Mouse (Mus musculus) midbrain, embryonic 13.5 days (tissue): Measurements from ENCODE around the gene Hspbp1. TPM values are rescaled to one million over a fixed set of nuclear protein-coding genes. Genes with fewer than 3 reads are reported as not detected.
A peak's percentile ranks its signal among the peaks of the same experiment; 100 is the strongest.

ENCODE experiments used
- ATAC-seq: fragments of 200-750 bp; cut with Nextera tagmentation; 2 replicates; pipeline ENCODE4 v1.8.0; 2017; ENCODE audit warnings: mild to moderate bottlenecking, moderate TSS enrichment, moderate library complexity
- H3K27ac ChIP-seq: fragments of 300-500 bp; sonication (generic); 2 replicates; pipeline ENCODE4 v1.5.1; 2015; ENCODE audit warnings: inconsistent platforms, mild to moderate bottlenecking, moderate library complexity
- H3K27me3 ChIP-seq: fragments of 300-500 bp; sonication (generic); 2 replicates; pipeline ENCODE4 v1.6.1; 2015; ENCODE audit warnings: mild to moderate bottlenecking, inconsistent platforms
- H3K36me3 ChIP-seq: fragments of 300-500 bp; sonication (generic); 2 replicates; pipeline ENCODE4 v1.6.1; 2015; ENCODE audit warnings: mild to moderate bottlenecking, inconsistent platforms
- H3K4me1 ChIP-seq: fragments of 300-500 bp; sonication (generic); replicated peaks from 2 replicates; pipeline ENCODE4 v1.6.1; 2015; ENCODE audit warnings: inconsistent platforms
- H3K4me2 ChIP-seq: fragments of 300-500 bp; sonication (generic); replicated peaks from 2 replicates; pipeline ENCODE4 v1.6.1; 2015; ENCODE audit warnings: moderate library complexity, mild to moderate bottlenecking, inconsistent platforms
- H3K4me3 ChIP-seq: fragments of 300-500 bp; sonication (generic); replicated peaks from 2 replicates; pipeline ENCODE4 v1.5.1; 2015; ENCODE audit warnings: mild to moderate bottlenecking, inconsistent platforms
- H3K9ac ChIP-seq: fragments of 300-500 bp; sonication (generic); replicated peaks from 2 replicates; pipeline ENCODE4 v1.6.1; 2015; ENCODE audit warnings: mild to moderate bottlenecking, inconsistent platforms
- H3K9me3 ChIP-seq: fragments of 300-500 bp; sonication (generic); 2 replicates; pipeline ENCODE4 v1.6.1; 2016; ENCODE audit warnings: mild to moderate bottlenecking, inconsistent platforms
- WGBS: fragments of 180-500 bp; shearing (Covaris S2); methylation state at CpG from one replicate; pipeline ENCODE4 v1.1.7; 2015; 5-methylcytosine and 5-hydroxymethylcytosine counted together
- polyA plus RNA-seq: library from polyadenylated mRNA; unstranded; fragments of >200 nt; fragmentation: Nextera tagmentation; extraction: Ambion mirVana; gene quantifications from 2 replicates; pipeline ENCODE4 v1.2.1, GENCODE M21; 2015

Gene Hspbp1
- polyA plus RNA-seq, 1 experiment from 2014 or later, result 122 TPM

DNA sequence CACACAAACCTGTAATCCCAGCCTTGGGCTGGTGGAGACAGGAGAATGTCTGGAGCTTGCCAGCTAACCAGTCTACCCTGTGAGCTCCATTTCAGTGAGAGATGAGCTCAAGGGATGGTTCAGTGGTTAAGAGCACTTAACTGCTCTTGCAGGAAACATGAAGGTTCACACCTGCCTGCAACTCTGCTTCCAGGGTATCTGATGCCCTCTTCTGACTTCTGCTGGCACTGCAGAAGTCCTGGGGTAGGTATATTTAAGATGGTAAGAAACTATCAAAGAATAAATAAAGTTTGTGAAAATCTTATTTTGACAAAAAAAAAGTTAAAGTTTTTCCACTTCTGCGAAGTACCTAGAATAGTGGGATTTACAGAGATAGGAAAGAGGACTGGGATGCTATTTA, 60.5 kb downstream of the Hspbp1 start:
- no peak overlapping the region for H3K9ac ChIP-seq
- H3K4me1 ChIP-seq, result 0 out of 2 replicates have a peak, but pooled peaks cover 2% of the 10 kb centered on the region
- H3K27ac ChIP-seq, result no peak overlapping the region
- WGBS, result 53% methylated on average over 1 of the region's 1 CpGs
- ATAC-seq, result peak; percentile 28; the same call in 1 of the 2 replicates
- no peaks in the 10 kb centered on the region for H3K27me3 ChIP-seq
- H3K9me3 ChIP-seq, result no peaks in the 10 kb centered on the region
- no peak overlapping the region for H3K4me2 ChIP-seq
- no peak overlapping the region for H3K4me3 ChIP-seq
- peaks cover 15% of the 10 kb centered on the region for H3K36me3 ChIP-seq

DNA sequence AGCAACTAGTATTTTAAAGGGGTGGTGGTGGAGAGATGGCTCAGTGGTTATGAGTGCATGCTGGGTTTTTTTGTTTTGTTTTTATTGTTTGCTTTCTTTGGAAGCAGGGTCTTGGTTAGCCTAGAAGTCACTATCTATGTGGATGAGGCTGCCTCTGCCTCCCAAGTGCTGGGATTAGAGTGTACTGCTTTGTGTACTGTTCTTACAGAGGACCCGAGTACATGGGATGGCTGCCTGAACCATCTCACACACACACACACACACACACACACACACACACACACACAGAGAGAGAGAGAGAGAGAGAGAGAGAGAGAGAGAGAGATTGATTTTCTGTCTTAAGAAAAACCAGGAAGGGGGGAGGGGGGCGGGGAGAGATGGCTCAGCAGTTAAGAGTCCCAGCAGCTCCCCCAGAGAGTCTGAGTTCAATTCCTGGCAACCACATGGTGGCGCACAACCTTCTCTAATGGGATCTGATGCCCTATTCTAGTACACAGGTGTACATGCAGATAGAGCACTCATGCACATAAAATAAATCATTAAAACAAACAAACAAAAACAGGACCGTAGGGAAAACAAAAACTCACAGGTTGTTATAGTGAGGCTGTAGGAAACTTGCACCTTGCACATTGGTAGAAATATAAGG, 61.2 kb downstream of the Hspbp1 start:
- Histone ChIP-seq H3K27me3 (no peaks in the 10 kb centered on the region), H3K9ac (no peak overlapping the region), H3K9me3 (no peaks in the 10 kb centered on the region), H3K4me2 (no peak overlapping the region), H3K36me3 (peaks cover 9% of the 10 kb centered on the region), H3K27ac (no peak overlapping the region), H3K4me3 (no peak overlapping the region), H3K4me1 (0 out of 2 replicates have a peak, but pooled peaks cover 2% of the 10 kb centered on the region)
- ATAC-seq, result peak; percentile 68
- 30% methylated on average over 4 of the region's 4 CpGs for WGBS

DNA sequence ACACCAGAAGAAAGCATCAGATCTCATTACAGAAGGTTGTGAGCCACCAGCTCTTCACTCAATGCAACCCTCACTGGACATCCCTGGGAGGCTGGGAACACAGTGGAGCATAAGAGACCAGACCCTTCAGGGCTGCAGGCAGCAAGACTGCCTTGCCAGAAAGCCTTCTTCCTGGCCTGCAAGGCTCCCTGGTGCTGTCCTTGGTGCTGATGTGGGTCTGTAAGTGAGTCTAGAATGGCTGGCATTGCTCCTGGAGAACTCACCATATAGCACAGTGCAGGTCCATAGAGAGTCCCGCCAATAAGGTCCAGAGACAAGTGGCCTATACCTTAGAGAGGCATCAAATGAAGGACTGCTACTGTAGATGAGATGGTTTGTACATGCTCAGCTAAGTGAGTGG, 64.9 kb downstream of the Hspbp1 start:
- Histone ChIP-seq H3K4me3 (no peak overlapping the region), H3K4me1 (0 out of 2 replicates have a peak, but pooled peaks cover 2% of the 10 kb centered on the region), H3K27me3 (no peaks in the 10 kb centered on the region), H3K27ac (no peak overlapping the region), H3K36me3 (no peaks in the 10 kb centered on the region), H3K9me3 (no peaks in the 10 kb centered on the region), H3K9ac (no peak overlapping the region), H3K4me2 (no peak overlapping the region)
- 25% methylated on average over 1 of the region's 1 CpGs for WGBS
- no peak for ATAC-seq

DNA sequence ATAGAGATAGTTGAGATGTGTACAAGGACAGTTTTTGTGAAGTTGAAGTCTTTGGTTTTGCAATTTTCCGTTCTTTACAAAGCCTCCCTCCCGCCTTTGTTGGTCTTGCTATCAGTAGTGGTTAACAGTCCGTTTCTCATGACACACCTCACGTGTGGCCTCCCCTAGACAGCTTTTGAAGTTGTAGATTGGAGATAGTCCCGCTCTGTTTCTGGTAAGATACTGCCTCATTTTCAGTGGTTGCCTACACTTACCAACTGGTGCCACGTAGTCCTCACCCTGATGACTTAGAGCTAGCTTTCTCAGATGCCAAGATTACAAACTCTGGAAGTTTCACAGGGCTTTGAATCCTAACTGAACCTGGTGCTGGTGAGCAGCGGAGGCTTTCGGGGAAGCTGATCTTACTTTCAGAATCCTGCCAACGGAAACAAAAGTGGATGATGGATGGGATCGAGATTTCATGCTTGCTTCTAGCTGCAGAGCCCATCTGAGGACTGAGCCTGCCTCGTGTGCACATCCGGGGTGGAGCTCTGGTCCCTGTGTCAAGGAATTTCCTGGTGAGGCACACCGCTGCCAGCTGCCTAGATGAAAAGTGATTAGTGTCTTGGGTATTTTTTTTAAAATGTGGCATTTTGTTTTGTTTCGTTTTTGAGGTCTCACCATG, 71.0 kb downstream of the Hspbp1 start:
- no peaks in the 10 kb centered on the region for H3K4me1 ChIP-seq
- no peaks in the 10 kb centered on the region for H3K36me3 ChIP-seq
- no peaks in the 10 kb centered on the region for H3K9me3 ChIP-seq
- H3K4me2 ChIP-seq, result no peak overlapping the region
- H3K27me3 ChIP-seq, result no peaks in the 10 kb centered on the region
- H3K4me3 ChIP-seq, result no peak overlapping the region
- no peak overlapping the region for H3K9ac ChIP-seq
- H3K27ac ChIP-seq, result no peak overlapping the region
- 84% methylated on average over 14 of the region's 14 CpGs for WGBS
- ATAC-seq, result no peak

DNA sequence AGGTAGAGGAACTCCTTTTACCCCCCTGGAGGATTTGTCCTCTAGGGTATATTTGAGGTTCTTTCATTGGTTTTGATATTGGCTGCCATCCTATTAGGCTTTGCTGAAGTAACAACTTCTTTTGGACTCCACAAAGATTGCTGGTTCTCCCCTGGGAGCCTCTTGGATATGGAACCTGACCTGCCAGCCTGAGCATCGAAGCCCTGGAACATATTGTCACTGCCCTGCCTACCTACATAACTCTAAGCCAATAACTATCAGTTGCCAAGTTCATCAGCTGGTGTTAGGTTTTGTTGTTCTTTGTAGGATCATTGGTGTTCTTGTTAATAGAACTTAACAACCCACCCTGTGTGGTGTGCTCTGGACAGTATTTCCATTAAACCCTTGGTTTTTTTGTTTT, 71.9 kb downstream of the Hspbp1 start:
- Histone ChIP-seq H3K27ac (no peak overlapping the region), H3K4me3 (no peak overlapping the region), H3K9ac (no peak overlapping the region), H3K36me3 (no peaks in the 10 kb centered on the region), H3K27me3 (no peaks in the 10 kb centered on the region), H3K4me1 (no peaks in the 10 kb centered on the region), H3K4me2 (no peak overlapping the region), H3K9me3 (no peaks in the 10 kb centered on the region)
- 78% methylated on average over 1 of the region's 1 CpGs for WGBS
- no peak for ATAC-seq

DNA sequence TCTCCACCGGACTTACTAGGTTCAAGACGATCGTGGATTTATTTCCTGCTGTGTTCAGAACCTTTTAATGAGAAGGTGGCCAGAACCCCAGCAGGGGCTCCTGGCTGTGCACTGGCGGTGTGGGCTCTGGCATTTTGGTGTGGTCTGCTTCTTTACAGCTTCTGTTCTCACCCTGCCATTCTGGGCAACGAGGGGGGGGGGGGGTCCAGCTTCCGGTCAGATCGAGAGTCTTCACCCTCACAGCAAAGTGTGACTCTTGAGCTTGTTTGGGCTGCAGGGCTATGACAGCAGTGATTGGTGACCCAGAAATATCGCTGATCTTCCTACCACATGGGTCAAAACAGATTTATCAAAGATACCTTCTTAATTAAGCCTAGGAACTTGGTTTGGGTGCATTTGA, 72.5 kb downstream of the Hspbp1 start:
- WGBS, result 63% methylated on average over 8 of the region's 8 CpGs
- no peak for ATAC-seq
- Histone ChIP-seq H3K27me3 (no peaks in the 10 kb centered on the region), H3K36me3 (no peaks in the 10 kb centered on the region), H3K9me3 (no peaks in the 10 kb centered on the region), H3K4me1 (no peaks in the 10 kb centered on the region), H3K4me3 (no peak overlapping the region), H3K27ac (no peak overlapping the region), H3K9ac (no peak overlapping the region), H3K4me2 (no peak overlapping the region)

DNA sequence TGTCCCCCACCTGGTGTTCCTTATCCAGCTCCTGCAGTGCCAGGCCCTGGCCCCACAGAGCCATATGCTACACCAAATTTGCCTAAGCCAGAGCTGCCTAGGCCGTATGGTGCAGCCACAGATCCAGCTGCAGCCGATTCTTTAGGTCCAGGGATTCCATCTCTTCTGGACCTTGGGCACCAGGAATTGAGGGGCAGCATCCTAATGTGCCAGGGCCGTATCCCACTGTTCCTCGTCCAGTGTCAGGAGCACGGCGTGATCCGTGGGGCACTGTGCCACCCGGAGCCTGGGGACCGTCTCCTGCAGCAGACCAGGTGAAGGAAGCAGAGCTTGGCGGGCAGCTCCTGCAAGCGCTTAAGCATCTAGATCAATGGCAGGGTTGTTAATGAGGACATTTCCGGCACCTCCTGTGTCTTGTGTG, 72.9 kb downstream of the Hspbp1 start:
- Histone ChIP-seq H3K4me2 (no peak overlapping the region), H3K9me3 (no peaks in the 10 kb centered on the region), H3K36me3 (no peaks in the 10 kb centered on the region), H3K4me1 (no peaks in the 10 kb centered on the region), H3K27me3 (no peaks in the 10 kb centered on the region), H3K27ac (no peak overlapping the region), H3K4me3 (no peak overlapping the region), H3K9ac (no peak overlapping the region)
- 86% methylated on average over 12 of the region's 12 CpGs for WGBS
- no peak for ATAC-seq

DNA sequence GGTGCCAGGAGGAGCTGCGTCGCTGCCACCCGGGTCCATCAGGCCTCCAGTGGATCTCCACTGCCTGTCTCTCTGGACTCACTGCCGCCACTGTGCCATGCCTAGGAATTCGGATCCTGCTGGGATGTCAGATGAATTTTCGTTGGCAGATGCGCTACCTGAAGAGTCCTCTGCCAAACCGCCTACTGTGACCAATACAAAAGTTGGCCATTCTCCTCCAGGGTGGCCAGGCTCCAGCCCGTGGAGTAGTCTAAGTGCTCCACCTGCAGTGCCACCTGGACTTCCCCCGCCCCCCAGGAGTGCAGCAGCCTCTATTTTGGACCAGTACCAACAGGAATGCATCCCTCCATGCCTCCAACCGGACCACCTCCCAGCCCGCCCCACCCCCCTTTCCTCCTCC, 73.4 kb downstream of the Hspbp1 start:
- Histone ChIP-seq H3K4me1 (no peaks in the 10 kb centered on the region), H3K4me2 (no peak overlapping the region), H3K9ac (no peak overlapping the region), H3K4me3 (no peak overlapping the region), H3K9me3 (no peaks in the 10 kb centered on the region), H3K36me3 (no peaks in the 10 kb centered on the region), H3K27me3 (no peaks in the 10 kb centered on the region), H3K27ac (no peak overlapping the region)
- no peak for ATAC-seq
- 82% methylated on average over 12 of the region's 12 CpGs for WGBS

Other genes starting within 250 kb of the Hspbp1 start
- gene Rdh13, start 239.4 kb downstream of the Hspbp1 start, polyA plus RNA-seq, result 37.9 and 41.6 TPM in 2 replicates
- gene Eps8l1, start 224.4 kb downstream of the Hspbp1 start, polyA plus RNA-seq, result 5.5 and 8.2 TPM in 2 replicates
- gene Ppp1r12c, start 183.4 kb downstream of the Hspbp1 start, polyA plus RNA-seq, result 34.9 and 51.9 TPM in 2 replicates
- gene Tnnt1, start 168.7 kb downstream of the Hspbp1 start, polyA plus RNA-seq, result 5.4 and 6.3 TPM in 2 replicates
- 1.4 and 2.3 TPM in 2 replicates for gene Tnni3, start 160.8 kb downstream of the Hspbp1 start, polyA plus RNA-seq
- gene Dnaaf3, start 152.6 kb downstream of the Hspbp1 start, polyA plus RNA-seq, result 1.5 and 2.3 TPM in 2 replicates
- gene Syt5, start 137.5 kb downstream of the Hspbp1 start, polyA plus RNA-seq, result 92.2 and 97.8 TPM in 2 replicates
- gene Ptprh, start 81.0 kb downstream of the Hspbp1 start, polyA plus RNA-seq, result 0.35 and 0.67 TPM in 2 replicates
- gene Tmem86b, start 53.6 kb downstream of the Hspbp1 start, polyA plus RNA-seq, result 3.8 and 3.9 TPM in 2 replicates
- 9.2 and 11.4 TPM in 2 replicates for gene Ppp6r1, start 26.0 kb downstream of the Hspbp1 start, polyA plus RNA-seq
- gene Brsk1, start 5.5 kb upstream of the Hspbp1 start, polyA plus RNA-seq, result 6.8 and 7.6 TPM in 2 replicates
- 0.22 and 0.24 TPM in 2 replicates for gene Tmem150b, start 40.2 kb upstream of the Hspbp1 start, polyA plus RNA-seq
- 90.0 and 92.5 TPM in 2 replicates for gene Kmt5c, start 55.0 kb upstream of the Hspbp1 start, polyA plus RNA-seq
- gene Cox6b2, start 68.0 kb upstream of the Hspbp1 start, polyA plus RNA-seq, result 19.7 and 22.9 TPM in 2 replicates
- gene Fam71e2, start 86.2 kb upstream of the Hspbp1 start, polyA plus RNA-seq, result not detected in 2 replicates
- gene Il11, start 97.8 kb upstream of the Hspbp1 start, polyA plus RNA-seq, result 0.48 and 1.1 TPM in 2 replicates
- 0.45 TPM in 1 of 2 replicates, not detected in the other for gene Tmem190, start 97.9 kb upstream of the Hspbp1 start, polyA plus RNA-seq
- gene Tmem238, start 104.6 kb upstream of the Hspbp1 start, polyA plus RNA-seq, result 2.5 and 3.0 TPM in 2 replicates
- gene Rpl28, start 107.8 kb upstream of the Hspbp1 start, polyA plus RNA-seq, result 224 and 265 TPM in 2 replicates
- gene Ube2s, start 127.5 kb upstream of the Hspbp1 start, polyA plus RNA-seq, result 281 and 301 TPM in 2 replicates
- gene Shisa7, start 159.6 kb upstream of the Hspbp1 start, polyA plus RNA-seq, result 8.8 and 9.7 TPM in 2 replicates
- 3.3 and 5.3 TPM in 2 replicates for gene Isoc2b, start 185.2 kb upstream of the Hspbp1 start, polyA plus RNA-seq
- gene Isoc2a, start 192.1 kb upstream of the Hspbp1 start, polyA plus RNA-seq, result 0.43 and 0.65 TPM in 2 replicates
- 0.31 and 0.32 TPM in 2 replicates for gene Gm36210, start 221.4 kb upstream of the Hspbp1 start, polyA plus RNA-seq
- gene Zfp628, start 230.1 kb upstream of the Hspbp1 start, polyA plus RNA-seq, result 4.3 and 4.4 TPM in 2 replicates
- gene Nat14, start 237.0 kb upstream of the Hspbp1 start, polyA plus RNA-seq, result 29.5 and 31.1 TPM in 2 replicates
- gene Ssc5d, start 240.7 kb upstream of the Hspbp1 start, polyA plus RNA-seq, result 0.88 and 0.98 TPM in 2 replicates